Mouse (Mus musculus) B cell, adult 2 months (primary cell): ENCODE data around the gene Ntrk3.

Experiments used
- DNase-seq, 2 experiments: peaks; one replicate each; pipeline ENCODE4 v3.0.0; 2022

Ntrk3 gene

GRCm38 (mm10) chr7:78619818-78620577 is 117.8 kb downstream of the Ntrk3 start:
- no peak for DNase-seq

GRCm38 (mm10) chr7:78605538-78606130 is 132.2 kb downstream of the Ntrk3 start:
- DNase-seq, result no peak

DNA sequence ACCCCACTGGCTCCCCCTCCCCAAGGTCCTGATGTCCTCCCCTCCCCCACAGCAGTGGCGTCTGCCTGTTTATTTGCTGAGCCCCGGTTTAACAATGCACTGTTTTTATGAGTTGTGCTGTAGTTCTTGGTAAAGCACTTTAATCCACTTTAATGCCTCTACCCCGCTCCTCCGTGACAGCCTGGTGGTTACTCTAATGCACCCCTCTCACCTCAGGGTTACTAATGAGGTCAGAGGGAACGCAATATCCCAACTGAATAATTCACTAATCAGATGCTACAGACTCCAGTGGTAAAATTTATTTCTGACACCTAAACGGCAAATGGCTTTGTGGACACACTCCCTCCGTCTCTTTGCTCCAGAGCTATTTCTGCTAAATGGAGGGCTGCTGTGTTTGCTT is 133.9 kb downstream of the Ntrk3 start:
- DNase-seq, result no peak

- DNase-seq, result no peak
These were observed 136.0 kb downstream of the Ntrk3 start for GRCm38 (mm10) chr7:78601851-78602250.

DNA sequence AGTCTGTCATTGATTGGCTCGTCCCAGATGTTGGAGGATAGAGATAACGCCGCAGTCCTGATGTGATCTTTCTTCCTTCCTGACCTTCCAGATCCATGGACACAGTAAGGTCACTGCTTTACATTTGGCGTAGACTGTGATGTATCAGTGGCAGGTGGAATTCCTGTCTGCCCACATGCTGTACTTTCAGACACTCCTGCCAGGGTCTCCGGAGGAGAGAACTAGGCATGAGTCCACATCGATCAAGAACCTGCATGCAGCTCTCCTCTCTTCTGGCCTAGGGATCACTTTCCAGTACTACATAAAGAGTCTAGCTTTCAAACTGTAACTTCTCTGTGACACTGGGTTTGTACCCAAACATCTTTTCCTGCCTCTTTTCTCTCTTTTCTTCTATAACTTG is 136.9 kb downstream of the Ntrk3 start:
- no peak for DNase-seq

DNA sequence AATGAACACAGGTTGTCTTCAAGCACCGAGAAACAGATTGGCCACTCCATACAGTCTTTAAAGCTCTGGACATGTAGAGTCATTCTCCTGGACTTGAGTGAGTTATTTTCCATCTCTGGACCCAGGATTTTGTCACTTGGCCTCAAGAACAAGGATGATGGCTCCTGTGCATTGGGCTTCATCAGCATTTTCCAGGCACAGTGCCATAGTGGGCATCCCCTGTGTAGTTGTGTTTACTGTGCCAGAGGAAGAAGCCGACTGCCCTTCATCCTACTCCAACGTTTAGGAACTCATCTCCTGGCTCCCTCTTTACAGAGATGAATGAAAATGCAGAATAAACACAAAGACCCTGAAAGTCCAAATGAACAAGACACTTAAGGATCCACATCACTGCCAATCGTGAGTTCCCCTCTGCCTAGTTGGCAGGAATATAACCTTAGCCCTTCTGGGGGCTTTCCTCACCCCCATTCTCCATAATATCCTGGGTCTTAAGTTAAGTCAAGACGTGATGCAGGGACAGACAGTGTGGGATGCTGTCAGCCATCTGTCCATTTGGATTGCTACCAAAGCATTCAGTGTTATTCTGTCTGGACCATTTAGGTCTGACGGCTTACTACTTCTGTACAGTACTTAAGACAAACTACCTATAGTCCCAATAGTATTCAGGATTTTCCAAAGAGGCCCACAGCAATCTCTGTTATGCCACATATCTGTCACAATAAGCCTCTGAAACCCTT is 137.7 kb downstream of the Ntrk3 start:
- DNase-seq, result no peak

DNA sequence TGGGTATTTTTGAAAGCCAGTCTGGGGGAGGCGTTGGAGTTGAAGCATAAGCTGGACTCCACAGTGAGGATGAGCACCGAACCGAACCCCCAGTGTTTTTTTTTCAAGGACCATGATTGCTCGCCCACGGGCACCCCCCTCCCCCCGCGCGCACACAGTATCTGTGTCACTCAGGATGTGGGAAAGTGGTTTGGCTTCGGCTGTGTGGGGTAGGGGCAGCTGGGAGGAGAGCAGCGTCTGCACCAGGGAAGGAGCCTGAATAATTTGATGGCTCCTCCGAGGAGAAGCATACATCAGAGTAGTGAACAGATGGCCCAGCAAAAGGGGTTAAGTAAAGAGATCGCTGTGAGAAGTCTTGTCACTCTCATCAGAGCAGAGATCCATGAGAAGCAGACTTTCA is 139.7 kb downstream of the Ntrk3 start:
- no peak for DNase-seq

GRCm38 (mm10) chr7:78597251-78598129 is 140.3 kb downstream of the Ntrk3 start:
- DNase-seq, result no peak

GRCm38 (mm10) chr7:78596556-78596955 is 141.3 kb downstream of the Ntrk3 start:
- no peak for DNase-seq

- peak; percentile 40 to 45 for DNase-seq
These were observed 141.9 kb downstream of the Ntrk3 start for GRCm38 (mm10) chr7:78595895-78596294.

GRCm38 (mm10) chr7:78592948-78593347 is 144.9 kb downstream of the Ntrk3 start:
- no peak for DNase-seq

DNA sequence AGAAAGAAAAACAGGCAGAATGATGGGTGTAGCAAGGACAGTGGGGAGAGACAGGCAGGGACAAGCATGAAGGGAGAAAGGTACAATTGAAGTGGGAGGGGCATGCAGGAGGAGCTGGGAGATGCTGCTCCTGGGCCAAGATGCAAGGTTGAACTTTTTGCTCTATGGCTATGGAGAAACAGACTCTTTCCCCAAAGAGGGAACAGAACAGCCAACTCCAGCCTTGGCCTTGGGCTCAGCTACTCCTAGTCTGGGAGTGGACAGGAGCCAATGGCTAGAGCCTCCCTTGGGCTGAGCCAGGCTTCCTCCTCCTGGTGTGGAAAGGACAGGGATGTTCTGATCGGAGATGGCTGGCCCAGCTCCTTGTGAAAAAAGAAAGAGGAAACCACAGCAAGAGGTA is 145.6 kb downstream of the Ntrk3 start:
- no peak for DNase-seq

- no peak for DNase-seq
These were observed 148.0 kb downstream of the Ntrk3 start for GRCm38 (mm10) chr7:78589766-78590165.

- no peak for DNase-seq
These were observed 151.0 kb downstream of the Ntrk3 start for GRCm38 (mm10) chr7:78586800-78587199.

DNA sequence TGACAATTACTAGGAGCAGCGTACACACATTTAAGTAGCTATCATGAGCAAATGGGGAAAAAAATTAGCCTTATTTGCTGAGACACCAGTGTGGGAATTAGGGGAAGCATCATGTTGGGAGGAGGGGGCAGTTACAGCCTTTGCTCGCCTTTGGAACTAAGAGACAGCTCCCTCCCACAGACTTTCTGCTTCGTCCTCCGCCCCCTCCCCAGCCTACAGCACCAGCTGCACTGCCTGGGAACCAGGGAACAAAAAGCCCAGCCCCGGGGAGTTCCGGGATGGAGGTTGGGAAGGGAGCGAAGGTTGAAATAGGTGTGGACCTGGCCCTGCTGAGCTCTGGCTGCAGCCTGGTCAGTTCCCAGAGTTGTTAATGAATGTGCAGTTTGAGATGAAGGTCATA is 151.9 kb downstream of the Ntrk3 start:
- no peak for DNase-seq

- no peak for DNase-seq
These were observed 152.9 kb downstream of the Ntrk3 start for GRCm38 (mm10) chr7:78584936-78585335.

DNA sequence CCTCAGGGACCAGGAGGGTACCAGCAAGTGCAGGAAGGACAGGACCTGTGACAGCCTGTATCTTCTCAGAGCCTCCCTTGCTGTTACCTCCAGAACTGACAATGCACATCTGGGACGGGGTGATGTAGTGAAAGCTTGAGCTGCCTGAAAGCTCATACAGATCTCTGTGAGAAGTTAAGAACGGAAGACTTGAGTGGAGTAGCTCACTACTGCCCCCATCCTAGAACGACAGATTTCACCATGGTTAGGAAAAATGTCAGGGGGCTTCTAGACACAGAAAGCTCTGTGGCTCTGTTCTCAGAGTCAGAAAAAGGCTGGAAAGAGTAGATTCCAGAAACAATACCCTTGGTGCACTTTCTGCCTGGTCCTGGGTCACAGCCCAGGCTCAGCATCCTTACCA is 153.3 kb downstream of the Ntrk3 start:
- no peak for DNase-seq

GRCm38 (mm10) chr7:78583678-78584077 is 154.1 kb downstream of the Ntrk3 start:
- no peak for DNase-seq

- no peak for DNase-seq
These were observed 156.5 kb downstream of the Ntrk3 start for GRCm38 (mm10) chr7:78581341-78581740.

GRCm38 (mm10) chr7:78579461-78580234 is 158.2 kb downstream of the Ntrk3 start:
- DNase-seq, result no peak

- no peak for DNase-seq
These were observed 159.1 kb downstream of the Ntrk3 start for GRCm38 (mm10) chr7:78578461-78579359.
